Mouse (Mus musculus): ENCODE results near the gene Pigg.

DNA sequence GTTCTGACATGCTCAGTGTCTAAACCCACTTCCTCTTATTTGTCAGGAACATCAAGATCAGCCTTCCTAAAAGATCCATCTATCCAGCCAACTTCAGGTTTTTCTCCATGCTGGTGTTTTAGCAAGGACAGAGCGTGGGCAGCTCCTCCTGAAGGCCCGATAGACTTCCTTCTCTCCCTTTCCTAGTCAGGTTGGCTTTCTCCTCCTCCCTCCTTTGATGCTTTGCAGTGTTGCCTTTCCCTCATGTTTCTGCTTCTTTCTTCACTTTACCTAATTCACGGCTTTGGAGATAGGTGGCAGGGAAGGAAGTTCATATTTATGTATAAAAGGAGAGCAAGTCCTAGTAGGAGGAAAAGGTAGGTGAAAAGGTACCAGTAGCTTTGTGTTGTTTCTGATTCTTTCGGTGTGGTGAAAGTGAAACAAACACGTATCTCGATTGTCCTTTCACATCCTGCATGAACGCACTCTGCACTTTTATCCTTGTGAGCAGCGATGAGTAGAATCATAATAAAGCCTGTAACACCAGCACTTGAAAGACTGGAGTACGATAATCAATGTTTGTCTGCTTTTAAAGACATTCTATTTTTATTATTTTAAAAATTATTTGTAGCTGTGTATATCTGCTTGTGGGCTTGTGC lies 37.2 kb downstream of the Pigg start:
- TF ChIP-seq CTCF (IDR thresholded peaks at IDR 0.05; ENCODE audit: borderline replicate concordance, insufficient read depth, low read depth, low read length) (no peak), POLR2A (IDR thresholded peaks at IDR 0.05; ENCODE audit: borderline replicate concordance, insufficient read depth, low read length) (no peak)

Measured in cerebellum, adult 2 months (tissue).